Mouse (Mus musculus) hindbrain, postnatal 0 days (tissue): ENCODE measurements around the gene Gm30191. TPM values are rescaled to one million over a fixed set of nuclear protein-coding genes. Genes with fewer than 3 reads are reported as not detected.

Experiments
- ATAC-seq: fragments of 200-750 bp; cut with Nextera tagmentation; 2 replicates; pipeline ENCODE4 v1.8.0; 2017; ENCODE audit warnings: mild to moderate bottlenecking, moderate TSS enrichment, moderate library complexity
- DNase-seq: peaks from one replicate; pipeline ENCODE4 v3.0.0-alpha.2; 2015; ENCODE audit warnings: low spot score
- H3K27ac ChIP-seq: fragments of 300-500 bp; sonication (generic); 2 replicates; pipeline ENCODE4 v1.5.1; 2014; ENCODE audit warnings: mild to moderate bottlenecking
- H3K27me3 ChIP-seq: fragments of 300-500 bp; sonication (generic); 2 replicates; pipeline ENCODE4 v1.6.1; 2014; ENCODE audit warnings: low read length, mixed read lengths; ENCODE audit not compliant: insufficient read depth
- H3K36me3 ChIP-seq: fragments of 300-500 bp; sonication (generic); 2 replicates; pipeline ENCODE4 v1.6.1; 2014; ENCODE audit warnings: low read length, mixed read lengths; ENCODE audit not compliant: insufficient read depth
- H3K4me1 ChIP-seq: fragments of 300-500 bp; sonication (generic); 2 replicates; pipeline ENCODE4 v1.6.1; 2014; ENCODE audit warnings: antibody characterized with exemption, low read length, mixed read lengths; ENCODE audit not compliant: insufficient read depth
- H3K4me2 ChIP-seq: fragments of 300-500 bp; sonication (generic); 2 replicates; pipeline ENCODE4 v1.6.1; 2014; ENCODE audit warnings: low read depth, mild to moderate bottlenecking, low read length, moderate library complexity, mixed read lengths
- H3K4me3 ChIP-seq: fragments of 300-500 bp; sonication (generic); 2 replicates; pipeline ENCODE4 v1.5.1; 2014; ENCODE audit warnings: low read length
- H3K9ac ChIP-seq: fragments of 300-500 bp; sonication (generic); replicated peaks from 2 replicates; pipeline ENCODE4 v1.6.1; 2014; ENCODE audit warnings: mild to moderate bottlenecking, low read length, moderate library complexity, mixed read lengths
- H3K9me3 ChIP-seq: fragments of 300-500 bp; sonication (generic); 2 replicates; pipeline ENCODE4 v1.6.1; 2016; ENCODE audit warnings: low read length, mixed read lengths
- CTCF ChIP-seq: IDR thresholded peaks from 2 replicates; pipeline ENCODE4 v1.5.1; 2016; ENCODE audit warnings: antibody characterized with exemption, control low read depth, low read depth
- WGBS: fragments of 180-500 bp; shearing (Covaris S2); extraction: QIAGEN DNeasy Blood & Tissue Kit; methylation state at CpG from one replicate; pipeline ENCODE4 v1.1.7; 2014; 5-methylcytosine and 5-hydroxymethylcytosine counted together
- polyA plus RNA-seq: library from polyadenylated mRNA; unstranded; fragments of >200 nt; fragmentation: Nextera tagmentation; extraction: Ambion mirVana; gene quantifications from 2 replicates; pipeline ENCODE4 v1.2.1, GENCODE M21; 2015
- total RNA-seq: library from RNA; depleted of rRNA; stranded (reverse); fragments of >200 nt; gene quantifications from 2 replicates; pipeline ENCODE4 v1.2.3, GENCODE M21; 2014

The Gm30191 gene
- total and polyA plus RNA-seq, 2 experiments from 2014 or later = 0.79 TPM; not detected in 1

GRCm38 (mm10) chr4:134286226-134287167, 39.8 kb downstream of the Gm30191 start:
- Histone ChIP-seq H3K4me2 (peak overlapping the region; percentile 93), H3K9ac (peak overlapping the region; percentile 98), H3K9me3 (no peaks in the 10 kb centered on the region), H3K4me1 (peaks cover 8% of the 10 kb centered on the region; the same call in 1 of the 2 replicates), H3K27me3 (no peaks in the 10 kb centered on the region), H3K36me3 (peaks cover 24% of the 10 kb centered on the region), H3K4me3 (peak overlapping the region; percentile 99), H3K27ac (peak overlapping the region; percentile 100)
- WGBS = 2% methylated on average over 59 of the region's 59 CpGs
- no peak; the same call in none of the 2 replicates for ATAC-seq
- DNase-seq = peak; percentile 42
- TF ChIP-seq CTCF = no peak

- ATAC-seq = peak; percentile 95
These were observed 40.4 kb downstream of the Gm30191 start for GRCm38 (mm10) chr4:134287168-134287564.

DNA sequence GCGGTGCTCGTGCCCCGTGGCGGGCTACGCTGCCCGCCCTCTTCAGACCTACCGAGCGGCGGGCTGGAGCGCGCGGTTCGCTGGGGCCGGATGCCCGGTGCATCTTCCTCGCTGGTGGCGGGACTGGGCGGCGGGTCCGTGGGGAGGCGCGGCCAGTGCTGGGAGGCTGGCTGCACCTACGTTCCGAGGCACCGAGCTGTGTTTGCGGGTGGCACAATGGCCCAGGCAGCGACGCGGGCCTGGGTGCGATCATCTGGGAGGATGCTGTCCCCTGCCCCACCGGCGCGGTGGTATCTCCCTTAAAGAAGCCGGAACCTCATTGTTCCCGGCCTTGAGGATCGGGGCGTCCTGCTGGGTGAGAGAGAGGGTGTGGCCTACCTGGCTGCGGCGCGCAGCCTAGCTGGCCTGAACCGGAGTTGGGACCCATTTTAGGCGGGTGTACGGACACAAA, 40.9 kb downstream of the Gm30191 start, which contains the start of gene Pdik1l:
Gene Pdik1l (minus strand): TSS at position 321 of the 451 bp plus-strand sequence.
- DNase-seq = peak; percentile 89
- Histone ChIP-seq H3K4me1 (peaks cover 8% of the 10 kb centered on the region; the same call in 1 of the 2 replicates), H3K36me3 (peaks cover 15% of the 10 kb centered on the region), H3K9me3 (no peaks in the 10 kb centered on the region), H3K4me2 (peak within 1 kb of the TSS; percentile 93), H3K27me3 (no peaks in the 10 kb centered on the region), H3K9ac (peak within 1 kb of the TSS; percentile 98), H3K27ac (peak within 1 kb of the TSS; percentile 100), H3K4me3 (peak within 1 kb of the TSS; percentile 99)
- WGBS = 0% methylated on average over 39 of the region's 43 CpGs
- ATAC-seq = peak; percentile 79
- TF ChIP-seq CTCF = no peak

More at GRCm38 (mm10) chr4:134287168-134287564, 40.4 kb downstream of the Gm30191 start:
- Histone ChIP-seq H3K36me3 (peaks cover 18% of the 10 kb centered on the region), H3K4me1 (peaks cover 8% of the 10 kb centered on the region; the same call in 1 of the 2 replicates), H3K27ac (peak overlapping the region; percentile 100), H3K9me3 (no peaks in the 10 kb centered on the region), H3K4me3 (peak overlapping the region; percentile 99), H3K9ac (peak overlapping the region; percentile 98), H3K4me2 (peak overlapping the region; percentile 93), H3K27me3 (no peaks in the 10 kb centered on the region)
- no peak; the same call in 1 of the 2 replicates for TF ChIP-seq CTCF
- peak; percentile 98 for DNase-seq
- 2% methylated on average over 52 of the region's 59 CpGs for WGBS

DNA sequence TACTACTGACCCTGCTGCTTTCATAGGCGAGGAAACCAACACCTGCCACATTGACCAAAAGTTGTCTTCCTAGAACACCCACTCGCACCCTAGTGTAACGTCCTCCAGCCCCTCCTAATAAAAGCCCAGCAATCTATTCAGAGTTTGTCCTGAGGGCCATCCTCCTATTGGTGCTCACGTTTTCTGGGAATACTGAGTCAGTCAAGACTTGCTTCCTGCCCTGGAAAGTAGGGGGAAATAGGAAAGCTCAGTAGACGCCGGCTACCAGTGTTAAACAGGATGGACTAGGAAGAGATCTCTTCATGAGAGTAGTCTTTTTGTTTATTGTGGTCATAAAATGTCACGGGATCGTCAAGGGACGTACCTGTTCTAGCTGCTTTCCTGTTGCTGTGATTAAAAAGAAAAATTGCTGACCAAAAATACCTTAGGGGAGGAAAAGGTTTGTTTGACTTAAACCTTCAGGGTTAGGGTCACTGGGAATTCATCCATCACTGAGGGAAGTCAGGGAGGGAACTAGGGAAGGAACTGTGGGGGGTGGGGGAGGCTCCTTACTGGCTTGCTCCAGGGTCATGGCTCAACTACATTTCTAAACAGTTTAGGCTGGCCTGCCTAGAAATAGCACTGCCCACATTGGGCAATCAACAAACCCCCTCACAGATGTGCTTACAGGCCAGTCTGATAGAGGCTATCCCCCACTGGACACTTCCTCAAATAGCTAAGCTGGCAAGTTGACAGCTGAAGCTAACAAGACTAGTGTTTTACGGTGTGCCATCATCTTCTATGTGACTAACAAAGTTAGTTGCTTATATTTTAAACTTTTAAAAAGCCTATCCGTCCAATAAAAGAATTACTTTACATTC, 41.9 kb downstream of the Gm30191 start:
- TF ChIP-seq CTCF = no peak
- Histone ChIP-seq H3K27ac (peak overlapping the region; percentile 100), H3K9ac (peak overlapping the region; percentile 98), H3K4me1 (peaks cover 8% of the 10 kb centered on the region; the same call in 1 of the 2 replicates), H3K27me3 (no peaks in the 10 kb centered on the region), H3K4me2 (peak overlapping the region; percentile 66), H3K4me3 (peak overlapping the region; percentile 99), H3K36me3 (peaks cover 8% of the 10 kb centered on the region), H3K9me3 (no peaks in the 10 kb centered on the region)
- DNase-seq (peak; percentile 13), ATAC-seq (no peak)
- 46% methylated on average over 11 of the region's 11 CpGs for WGBS

DNA sequence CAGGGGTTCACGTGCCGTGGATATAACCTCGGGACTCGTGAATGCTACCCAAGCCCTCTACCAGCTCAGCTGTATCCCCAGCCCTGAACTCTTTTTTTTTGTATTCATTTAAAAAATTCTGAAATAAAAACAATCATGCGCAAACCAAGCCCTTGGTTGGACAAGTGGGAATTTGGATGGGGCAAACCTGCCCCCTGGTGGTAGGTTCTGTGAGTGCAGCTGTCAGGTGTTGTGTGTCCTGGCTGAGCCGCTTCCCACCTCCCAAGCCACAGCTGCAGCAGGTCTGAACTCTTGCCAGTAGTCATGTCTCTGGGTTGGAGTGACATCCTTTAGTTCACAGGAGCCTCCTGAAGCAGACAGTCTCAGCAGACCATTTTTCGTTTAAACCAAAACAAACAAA, 45.3 kb downstream of the Gm30191 start:
- peak; percentile 92 for TF ChIP-seq CTCF
- Histone ChIP-seq H3K4me1 (peaks cover 8% of the 10 kb centered on the region; the same call in 1 of the 2 replicates), H3K4me2 (no peak overlapping the region), H3K9ac (no peak overlapping the region), H3K27ac (no peak overlapping the region), H3K9me3 (no peaks in the 10 kb centered on the region), H3K36me3 (no peaks in the 10 kb centered on the region), H3K27me3 (no peaks in the 10 kb centered on the region), H3K4me3 (no peak overlapping the region)
- 19% methylated on average over 7 of the region's 7 CpGs for WGBS
- ATAC-seq (no peak), DNase-seq (peak; percentile 83)

GRCm38 (mm10) chr4:134293061-134293691, 46.4 kb downstream of the Gm30191 start:
- no peaks in the 10 kb centered on the region for H3K9me3 ChIP-seq
- ATAC-seq (no peak), DNase-seq (no peak)
- H3K4me2 ChIP-seq = no peak overlapping the region
- no peak overlapping the region for H3K27ac ChIP-seq
- no peaks in the 10 kb centered on the region for H3K36me3 ChIP-seq
- H3K4me1 ChIP-seq = peaks cover 7% of the 10 kb centered on the region; the same call in 1 of the 2 replicates
- WGBS = 66% methylated on average over 18 of the region's 18 CpGs
- TF ChIP-seq CTCF = no peak
- no peaks in the 10 kb centered on the region for H3K27me3 ChIP-seq
- no peak overlapping the region for H3K9ac ChIP-seq
- no peak overlapping the region for H3K4me3 ChIP-seq
